Mouse (Mus musculus): ENCODE measurements around the gene Mypn.

Mypn gene

DNA sequence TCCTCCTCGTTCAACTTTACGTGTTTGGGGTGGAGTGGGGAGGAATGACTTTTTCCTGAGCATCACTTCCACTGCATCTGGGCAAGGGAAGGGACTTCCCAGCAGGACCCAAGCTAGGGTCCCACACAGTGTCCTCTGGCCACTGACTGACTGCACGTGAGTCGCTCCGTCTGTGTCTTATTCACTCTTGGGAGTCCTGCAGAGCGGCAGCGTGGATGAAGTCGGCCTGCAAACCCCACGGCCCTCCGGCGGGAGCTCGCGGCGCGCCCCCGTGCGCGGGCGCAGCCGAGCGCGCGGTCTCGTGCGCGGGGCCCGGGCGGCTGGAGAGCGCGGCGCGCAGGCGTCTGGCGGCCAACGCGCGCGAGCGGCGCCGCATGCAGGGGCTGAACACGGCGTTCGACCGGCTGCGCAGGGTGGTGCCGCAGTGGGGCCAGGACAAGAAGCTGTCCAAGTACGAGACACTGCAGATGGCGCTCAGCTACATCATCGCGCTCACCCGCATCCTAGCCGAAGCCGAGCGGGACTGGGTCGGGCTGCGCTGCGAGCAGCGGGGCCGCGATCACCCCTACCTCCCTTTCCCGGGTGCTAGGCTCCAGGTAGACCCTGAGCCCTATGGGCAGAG, 103.7 kb downstream of the Mypn start:
- DNase-seq (ENCODE audit: low spot score): no peak

DNA sequence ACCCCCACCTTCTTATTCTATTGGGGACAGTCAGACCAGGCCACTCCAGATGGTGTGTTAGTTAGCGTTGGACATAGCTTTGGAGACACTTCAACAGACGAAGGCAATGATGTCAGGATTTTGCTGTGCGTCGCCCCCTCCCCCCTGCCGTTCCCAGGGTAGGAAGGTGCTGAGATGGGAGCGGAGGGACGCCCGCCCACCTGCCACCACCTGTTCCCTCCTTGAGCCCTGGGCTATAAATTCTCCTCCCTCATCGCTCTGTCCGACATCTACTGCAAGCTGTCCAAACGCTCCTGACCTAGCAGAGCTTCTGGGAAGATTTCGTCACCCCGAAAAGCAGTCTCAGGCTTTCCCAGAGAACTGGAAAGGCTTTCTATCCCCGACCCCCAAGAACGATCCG, 104.2 kb downstream of the Mypn start, which contains the start of gene Atoh7:
Gene Atoh7, plus strand, starts transcription at position 131 of the 400 bp plus-strand sequence.
- DNase-seq (ENCODE audit: low spot score): no peak

DNA sequence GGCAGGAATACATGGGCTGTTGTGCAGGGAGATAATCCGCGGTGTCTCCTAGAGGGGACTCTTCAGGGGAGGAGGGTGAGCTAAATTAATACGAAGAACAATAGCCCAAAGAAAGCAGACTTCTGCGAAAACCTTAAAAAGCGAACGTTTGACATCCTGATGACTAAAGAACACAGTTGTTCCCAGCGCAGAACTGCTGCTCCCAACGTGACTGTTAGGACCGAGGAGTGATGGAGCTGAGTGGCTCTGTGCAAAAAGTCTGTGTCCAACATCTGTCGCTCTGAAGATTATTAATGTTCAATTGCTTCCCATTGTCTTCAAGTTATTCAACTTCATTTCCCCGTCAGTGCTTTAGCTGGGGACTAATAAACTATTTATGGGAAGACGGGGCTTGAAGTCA, 105.6 kb downstream of the Mypn start:
- DNase-seq (ENCODE audit: low spot score): no peak

- DNase-seq (ENCODE audit: low spot score): no peak
These were observed 107.0 kb downstream of the Mypn start for GRCm38 (mm10) chr10:63096757-63097156.

DNA sequence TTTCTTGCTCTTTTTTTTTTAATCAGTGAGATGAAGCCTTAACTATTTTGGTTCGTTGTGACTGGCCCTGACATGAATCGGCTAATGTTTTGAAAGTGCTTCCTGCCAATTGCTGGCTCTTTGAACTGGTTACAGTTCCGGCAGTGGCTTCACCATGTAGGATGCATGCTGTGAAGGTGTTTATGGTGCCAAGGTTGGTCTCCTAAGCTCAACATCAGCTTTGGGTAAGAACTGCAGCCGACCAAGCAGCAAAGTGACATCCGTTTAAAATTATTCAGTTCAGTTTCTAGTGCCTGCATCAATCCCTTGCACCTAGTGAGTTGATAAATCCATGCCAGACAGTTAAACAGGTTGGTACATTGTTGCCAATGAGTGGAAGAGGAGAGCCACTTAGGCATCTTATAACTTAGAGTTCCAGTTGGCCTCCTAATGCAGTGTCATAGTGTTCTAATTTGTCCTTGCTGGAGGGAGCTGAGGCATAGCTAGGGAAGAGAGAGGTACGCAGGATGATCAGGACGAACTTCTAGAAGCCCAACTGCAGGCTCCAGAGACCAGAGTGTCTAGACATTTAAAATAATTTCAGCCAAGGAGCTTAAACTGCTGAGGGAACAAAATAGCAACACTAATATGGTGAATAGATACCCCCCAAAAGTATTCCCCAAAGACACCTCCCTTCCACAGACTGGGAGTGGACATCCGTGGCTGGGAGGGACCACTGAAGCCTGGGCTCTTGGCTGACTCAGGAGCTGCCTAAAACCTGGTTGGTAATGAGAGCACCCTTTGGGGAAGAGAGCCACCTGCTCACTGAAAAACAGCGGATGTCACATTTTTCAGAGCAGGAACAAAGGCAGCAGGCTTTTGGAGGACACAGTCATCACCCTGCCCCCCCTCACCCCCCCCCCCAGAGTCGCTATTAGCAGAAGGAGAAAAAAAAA, 110.9 kb downstream of the Mypn start:
- no peak for DNase-seq (ENCODE audit: low spot score)

- DNase-seq (ENCODE audit: low spot score): no peak
These were observed 111.8 kb downstream of the Mypn start for GRCm38 (mm10) chr10:63091915-63092314.

- DNase-seq (ENCODE audit: low spot score): no peak
These were observed 113.8 kb downstream of the Mypn start for GRCm38 (mm10) chr10:63089758-63090571.

GRCm38 (mm10) chr10:63089103-63089757, 114.5 kb downstream of the Mypn start:
- no peak for DNase-seq (ENCODE audit: low spot score)

DNA sequence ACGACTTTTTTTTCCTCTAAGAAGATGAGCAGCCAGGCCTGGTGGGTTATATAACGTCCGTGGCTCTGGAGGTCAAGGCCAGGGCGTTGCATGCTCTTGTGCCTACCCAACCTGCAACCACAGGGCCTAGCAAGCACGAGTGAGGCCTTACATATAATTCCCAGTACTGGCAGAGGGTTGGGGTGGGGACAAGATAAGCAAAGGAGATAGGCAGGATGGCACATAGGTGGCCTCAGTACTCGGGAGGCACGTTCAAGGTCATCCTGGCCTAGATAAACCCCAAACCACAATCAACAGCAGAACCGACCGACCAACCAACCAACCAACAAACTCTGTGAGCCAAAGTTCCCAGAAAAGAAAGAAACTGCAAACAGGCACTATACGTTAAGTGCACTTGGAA, 117.4 kb downstream of the Mypn start:
- no peak for DNase-seq (ENCODE audit: low spot score)

DNA sequence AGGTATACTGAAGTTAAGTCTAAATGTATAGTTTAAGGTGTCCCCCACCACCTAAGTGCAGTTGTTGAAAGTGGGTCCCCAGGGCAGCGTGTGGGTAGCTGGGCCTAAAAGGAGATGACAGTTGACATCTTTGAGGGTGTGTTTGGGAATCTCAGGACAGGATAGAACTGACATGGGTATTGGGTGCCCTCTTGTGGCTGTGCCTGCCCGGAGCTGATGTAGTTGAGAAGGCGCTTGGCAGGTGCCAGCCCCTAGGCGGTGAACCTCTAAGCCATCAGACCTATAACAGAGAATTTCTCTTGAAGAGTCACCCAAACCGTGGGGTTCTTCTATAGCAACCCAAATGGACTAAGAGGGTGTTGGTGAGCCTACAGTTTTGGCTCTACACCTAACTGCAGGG, 137.8 kb downstream of the Mypn start:
- peak; percentile 52 for DNase-seq (ENCODE audit: low spot score)
